Comparison of ENCODE assay signal across 12 mouse cellular contexts in genomic region chr10:77008698-77009097, GRCm38 (mm10). TPM values are rescaled to one million over a fixed set of nuclear protein-coding genes. Genes with fewer than 3 reads are reported as not detected.
DNase-seq lines count a peak whose midpoint lies in the region; ATAC-seq and TF ChIP-seq lines count a peak whose summit lies in the region.
"Had no signal": no experiment of that assay in that cellular context is flagged by ENCODE, and none has a peak within 500 bp of the region (broad histone marks: within the 10 kb centered on the region; RNA-seq: fewer than 3 reads in every experiment).

No protein-coding gene starts in this region.

- peak overlapping the region; percentile 92 for H3K27ac ChIP-seq in kidney, adult 2 months (ENCODE audit: insufficient read depth, low read depth, low read length)
- no peak overlapping the region for H3K27ac ChIP-seq in forebrain, embryonic 16.5 days (ENCODE audit: low read length)
- H3K27ac ChIP-seq in midbrain, embryonic 12.5 days (replicated peaks), result peak overlapping the region; percentile 77
- H3K27ac ChIP-seq: liver, embryonic 15.5 days had no signal

- no peaks in the 10 kb centered on the region for H3K27me3 ChIP-seq in kidney, adult 2 months (replicated peaks; ENCODE audit: control insufficient read depth, insufficient read depth, low read length)
- no peaks in the 10 kb centered on the region for H3K27me3 ChIP-seq in forebrain, embryonic 16.5 days (replicated peaks; ENCODE audit: control insufficient read depth, insufficient read depth, low read length)
- no peaks in the 10 kb centered on the region for H3K27me3 ChIP-seq in midbrain, embryonic 12.5 days
- H3K27me3 ChIP-seq: liver, embryonic 15.5 days; Patski had no signal

- no peak for TF ChIP-seq POLR2A in kidney, adult 2 months (IDR thresholded peaks at IDR 0.05; ENCODE audit: low read depth, low read length)

- H3K9ac ChIP-seq in forebrain, embryonic 16.5 days (replicated peaks; ENCODE audit: low read depth, low read length), result no peak overlapping the region
- no peak overlapping the region for H3K9ac ChIP-seq in midbrain, embryonic 12.5 days (replicated peaks)
- H3K9ac ChIP-seq: liver, embryonic 15.5 days had no signal

- ATAC-seq in forebrain, embryonic 16.5 days, result 0 out of 2 replicates have a peak, but pooled peaks have one; percentile 10
- ATAC-seq in midbrain, embryonic 12.5 days (ENCODE audit: low FRiP score, low read depth), result no peak
- ATAC-seq: Patski had no signal

- peaks cover 31% of the 10 kb centered on the region; the same call in 1 of the 2 replicates for H3K4me1 ChIP-seq in kidney, adult 2 months (ENCODE audit: control insufficient read depth, insufficient read depth, low read length)
- peaks cover 8% of the 10 kb centered on the region for H3K4me1 ChIP-seq in forebrain, embryonic 16.5 days (replicated peaks; ENCODE audit: control insufficient read depth, insufficient read depth, low read length)
- peaks cover 21% of the 10 kb centered on the region for H3K4me1 ChIP-seq in midbrain, embryonic 12.5 days

- H3K4me2 ChIP-seq in forebrain, embryonic 16.5 days (ENCODE audit: low read length), result no peak overlapping the region
- no peak overlapping the region for H3K4me2 ChIP-seq in midbrain, embryonic 12.5 days (replicated peaks)
- H3K4me2 ChIP-seq: liver, embryonic 15.5 days had no signal

- no peak for TF ChIP-seq CTCF in kidney, adult 2 months (conservative IDR thresholded peaks at IDR 0.05; ENCODE audit: insufficient read depth, insufficient read length, low read depth, low read length)

- H3K9me3 ChIP-seq in forebrain, embryonic 16.5 days (ENCODE audit: control insufficient read depth, low read length), result no peaks in the 10 kb centered on the region
- H3K9me3 ChIP-seq in midbrain, embryonic 12.5 days, result no peaks in the 10 kb centered on the region
- H3K9me3 ChIP-seq: liver, embryonic 15.5 days had no signal

- no peak overlapping the region for H3K4me3 ChIP-seq in kidney, adult 2 months (ENCODE audit: insufficient read depth, low read depth, low read length)
- no peak overlapping the region for H3K4me3 ChIP-seq in forebrain, embryonic 16.5 days (replicated peaks; ENCODE audit: low read length)
- no peak overlapping the region for H3K4me3 ChIP-seq in midbrain, embryonic 12.5 days
- H3K4me3 ChIP-seq: liver, embryonic 15.5 days had no signal

- DNase-seq in kidney, adult 2 months, result peak; percentile 32
- no peak for DNase-seq in kidney, adult 9 months
- DNase-seq in cerebellum, adult 9-10 months, result peak; percentile 63
- no peak for DNase-seq in frontal cortex, postnatal 10 days (ENCODE audit: low spot score in 2 of 2)
- no peak for DNase-seq in kidney, postnatal 36 days
- no peak for DNase-seq in right cerebral cortex, postnatal 4 days
- DNase-seq: heart, postnatal 36 days; thymus, postnatal 25 days had no signal

- no peaks in the 10 kb centered on the region for H3K36me3 ChIP-seq in kidney, adult 2 months (ENCODE audit: control insufficient read depth, insufficient read depth, low read length)
- no peaks in the 10 kb centered on the region for H3K36me3 ChIP-seq in forebrain, embryonic 16.5 days (ENCODE audit: control insufficient read depth, insufficient read depth)
- no peaks in the 10 kb centered on the region for H3K36me3 ChIP-seq in midbrain, embryonic 12.5 days
- H3K36me3 ChIP-seq: liver, embryonic 15.5 days had no signal

- 77% methylated on average over 3 of the region's 3 CpGs for WGBS in kidney, adult 2 months
- 68% methylated on average over 3 of the region's 3 CpGs for WGBS in forebrain, embryonic 16.5 days
- 86% methylated on average over 3 of the region's 3 CpGs for WGBS in midbrain, embryonic 12.5 days

RNA-seq across cellular contexts. Expression of gene Slc19a1, which starts 23.3 kb away (rescaled TPM):
- polyA plus RNA-seq in kidney, adult 2 months (2012; rRNA removed), result 245 and 351 TPM in 2 replicates
- polyA plus RNA-seq in forebrain, embryonic 16.5 days (2015; fragmentation: Nextera tagmentation; extraction: Ambion mirVana), result 39.0 and 39.2 TPM in 2 replicates
- polyA plus RNA-seq in midbrain, embryonic 12.5 days (2016; fragmentation: Nextera tagmentation; extraction: Ambion mirVana), result 32.7 and 33.6 TPM in 2 replicates

RNA-seq across cellular contexts. Expression of gene Pcbp3, which starts 47.0 kb away (rescaled TPM):
- 19.1 and 23.5 TPM in 2 replicates for polyA plus RNA-seq in kidney, adult 2 months (2012; rRNA removed)
- polyA plus RNA-seq in forebrain, embryonic 16.5 days (2015; fragmentation: Nextera tagmentation; extraction: Ambion mirVana), result 58.9 and 64.2 TPM in 2 replicates
- polyA plus RNA-seq in midbrain, embryonic 12.5 days (2016; fragmentation: Nextera tagmentation; extraction: Ambion mirVana), result 67.9 and 68.9 TPM in 2 replicates

Comparison
In these comparisons a context has a peak if more than half of its experiments do, and no peak if none do; other contexts are left out.
1. DNase-seq: peak in kidney, adult 2 months (single experiment) and cerebellum, adult 9-10 months (single experiment); none in kidney, adult 9 months (single experiment), frontal cortex, postnatal 10 days (0 of 2), kidney, postnatal 36 days (0 of 2) and right cerebral cortex, postnatal 4 days (single experiment).